Mouse (Mus musculus): ENCODE measurements at regions not wholly inside any gene's neighbourhood (a gene's known extent, or its start where the extent isn't known, plus 50 kb on each side); places are given as distances from the start of the nearest gene placed in this dataset.
"Not testable (repeated sequence)": the region's sequence is repeated elsewhere in the genome, so short reads cannot be mapped to it uniquely, and the experiment has no call there.

DNA sequence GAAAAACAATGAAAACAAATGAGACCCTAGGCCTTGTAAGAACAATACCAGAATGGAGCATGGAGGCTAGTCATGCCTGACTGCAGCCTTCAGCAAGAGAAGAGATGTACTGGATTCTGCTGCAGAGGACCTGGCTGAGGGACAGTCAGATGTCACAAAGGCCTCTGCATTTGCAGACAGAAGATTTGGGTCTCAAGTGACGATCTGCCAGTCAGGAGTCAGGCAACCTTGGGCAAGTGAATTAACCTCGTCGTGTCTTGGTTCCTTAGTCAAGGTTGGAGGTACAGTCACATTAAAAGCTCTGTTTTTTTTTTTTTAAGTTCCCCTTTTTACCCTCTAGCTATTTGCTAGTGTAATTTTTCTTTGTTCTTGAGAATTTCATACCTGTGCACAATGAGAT lies 276.6 kb downstream of the Eipr1 start:
- Histone ChIP-seq H3K9me3 (ENCODE audit: low read length) (no peaks in the 10 kb centered on the region), H3K4me3 (ENCODE audit: low read depth, low read length) (no peak overlapping the region), H3K9ac (replicated peaks; ENCODE audit: low read length, poor library complexity, severe bottlenecking) (no peak overlapping the region), H3K4me2 (ENCODE audit: low read depth, low read length, poor library complexity, severe bottlenecking) (no peak overlapping the region), H3K27ac (ENCODE audit: low read depth, low read length) (no peak overlapping the region), H3K27me3 (ENCODE audit: insufficient read depth, low read length) (no peaks in the 10 kb centered on the region), H3K36me3 (ENCODE audit: insufficient read depth, low read length) (no peaks in the 10 kb centered on the region), H3K4me1 (ENCODE audit: insufficient read depth, low read length) (no peaks in the 10 kb centered on the region)
- TF ChIP-seq CTCF (IDR thresholded peaks at IDR 0.05), result no peak
- no peak for ATAC-seq (ENCODE audit: low FRiP score)
- 57% methylated on average over 3 of the region's 3 CpGs for WGBS
- no peak for DNase-seq (ENCODE audit: low spot score)

DNA sequence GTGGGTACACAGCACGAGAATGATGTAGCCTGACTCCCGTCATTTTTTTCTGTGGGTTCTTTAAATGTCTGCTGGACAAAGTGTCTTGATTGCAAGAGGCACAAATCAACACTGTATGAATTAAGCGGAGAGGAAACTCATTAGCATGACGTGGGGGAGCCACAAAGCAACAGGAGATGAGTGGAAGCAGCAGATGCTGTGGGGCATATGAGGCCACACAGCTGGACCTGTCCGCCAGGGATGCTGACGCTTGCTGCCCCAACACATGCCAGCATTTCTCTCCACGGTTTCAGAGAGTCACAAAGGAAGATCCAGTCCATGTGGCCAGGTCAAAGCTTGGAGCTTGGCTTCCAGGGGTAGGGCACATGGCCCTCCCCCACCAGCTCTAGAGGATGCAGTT lies 277.9 kb downstream of the Eipr1 start:
- Histone ChIP-seq H3K27ac (ENCODE audit: low read depth, low read length) (no peak overlapping the region), H3K4me1 (ENCODE audit: insufficient read depth, low read length) (no peaks in the 10 kb centered on the region), H3K9ac (replicated peaks; ENCODE audit: low read length, poor library complexity, severe bottlenecking) (no peak overlapping the region), H3K9me3 (ENCODE audit: low read length) (no peaks in the 10 kb centered on the region), H3K36me3 (ENCODE audit: insufficient read depth, low read length) (no peaks in the 10 kb centered on the region), H3K27me3 (ENCODE audit: insufficient read depth, low read length) (no peaks in the 10 kb centered on the region), H3K4me3 (ENCODE audit: low read depth, low read length) (no peak overlapping the region), H3K4me2 (ENCODE audit: low read depth, low read length, poor library complexity, severe bottlenecking) (no peak overlapping the region)
- DNase-seq (ENCODE audit: low spot score) (peak; percentile 31), ATAC-seq (ENCODE audit: low FRiP score) (no peak)
- TF ChIP-seq CTCF (IDR thresholded peaks at IDR 0.05), result no peak
- WGBS, result 62% methylated on average over 7 of the region's 7 CpGs

DNA sequence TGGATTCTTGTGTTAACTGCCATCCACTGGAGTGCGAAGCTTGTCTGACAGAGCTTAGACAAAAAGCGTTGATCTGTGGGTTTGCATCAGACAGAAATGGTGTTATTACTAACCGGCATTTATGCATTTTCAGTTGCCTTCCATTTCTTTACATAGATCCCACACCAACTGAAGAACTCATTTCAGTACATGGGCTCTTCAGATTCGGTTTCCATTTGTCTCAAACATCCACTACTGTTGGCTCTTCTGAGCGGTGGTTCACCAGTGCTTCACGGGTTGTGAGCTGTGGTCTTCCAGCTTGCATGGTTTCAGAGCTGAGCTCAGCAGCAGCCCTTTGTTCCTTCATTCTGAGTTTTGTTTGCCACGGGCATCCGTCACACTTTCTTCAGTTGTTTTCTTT lies 294.4 kb downstream of the Eipr1 start:
- no peak for TF ChIP-seq CTCF (IDR thresholded peaks at IDR 0.05)
- ATAC-seq (ENCODE audit: low FRiP score) (no peak), DNase-seq (ENCODE audit: low spot score) (no peak)
- Histone ChIP-seq H3K36me3 (ENCODE audit: insufficient read depth, low read length) (no peaks in the 10 kb centered on the region), H3K9ac (replicated peaks; ENCODE audit: low read length, poor library complexity, severe bottlenecking) (no peak overlapping the region), H3K27me3 (ENCODE audit: insufficient read depth, low read length) (no peaks in the 10 kb centered on the region), H3K4me1 (ENCODE audit: insufficient read depth, low read length) (no peaks in the 10 kb centered on the region), H3K27ac (ENCODE audit: low read depth, low read length) (no peak overlapping the region), H3K4me2 (ENCODE audit: low read depth, low read length, poor library complexity, severe bottlenecking) (no peak overlapping the region), H3K4me3 (ENCODE audit: low read depth, low read length) (no peak overlapping the region), H3K9me3 (ENCODE audit: low read length) (no peaks in the 10 kb centered on the region)
- 85% methylated on average over 8 of the region's 8 CpGs for WGBS

DNA sequence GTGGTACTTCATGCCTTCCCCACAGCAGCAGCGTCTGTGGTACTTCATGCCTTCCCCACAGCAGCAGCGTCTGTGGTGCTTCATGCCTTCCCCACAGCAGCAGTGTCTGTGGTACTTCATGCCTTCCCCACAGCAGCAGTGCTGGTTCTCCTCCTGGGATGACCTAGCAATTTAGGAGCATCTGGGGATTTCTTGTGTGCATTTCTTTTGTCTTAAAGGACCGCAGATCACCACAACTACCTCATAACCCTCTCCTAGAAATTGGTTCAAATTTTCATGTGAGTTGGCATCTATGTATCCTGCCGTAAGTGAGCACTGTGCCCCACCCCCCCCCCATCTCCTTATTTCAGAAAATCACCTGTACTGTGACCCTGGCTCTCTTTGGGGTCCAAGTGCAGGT lies 297.0 kb downstream of the Eipr1 start:
- H3K27ac ChIP-seq (ENCODE audit: low read depth, low read length), result 0 out of 2 replicates have a peak overlapping the region, but pooled peaks have one; percentile 27
- not testable (repeated sequence) for H3K4me1 ChIP-seq (ENCODE audit: insufficient read depth, low read length); H3K9ac ChIP-seq (replicated peaks; ENCODE audit: low read length, poor library complexity, severe bottlenecking); H3K36me3 ChIP-seq (ENCODE audit: insufficient read depth, low read length); H3K4me3 ChIP-seq (ENCODE audit: low read depth, low read length); ATAC-seq (ENCODE audit: low FRiP score); H3K27me3 ChIP-seq (ENCODE audit: insufficient read depth, low read length); H3K9me3 ChIP-seq (ENCODE audit: low read length); H3K4me2 ChIP-seq (ENCODE audit: low read depth, low read length, poor library complexity, severe bottlenecking); DNase-seq (ENCODE audit: low spot score)
- 36% methylated on average over 3 of the region's 4 CpGs for WGBS

DNA sequence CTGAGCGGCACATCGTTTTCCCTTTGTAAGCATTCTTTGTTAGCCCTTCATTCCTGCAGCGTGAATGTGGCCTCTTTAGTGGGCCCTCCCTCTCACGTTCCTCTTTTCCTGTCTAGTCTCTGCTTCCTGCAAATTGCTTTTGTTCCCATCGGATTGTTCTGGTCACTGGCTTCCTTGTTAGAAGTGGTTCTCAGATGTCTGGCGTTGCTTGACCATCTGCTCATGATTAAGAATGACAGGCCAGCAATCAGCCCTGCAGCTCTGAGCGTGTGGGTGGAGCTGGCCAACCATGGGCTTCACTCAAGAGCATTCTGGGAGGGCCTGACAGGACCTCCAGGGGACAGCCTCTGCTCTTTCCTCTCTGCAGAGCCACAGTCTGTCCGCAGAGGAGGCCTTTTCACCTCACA lies 297.5 kb downstream of the Eipr1 start:
- DNase-seq (ENCODE audit: low spot score), result peak; percentile 80
- Histone ChIP-seq H3K4me3 (ENCODE audit: low read depth, low read length) (no peak overlapping the region), H3K9ac (replicated peaks; ENCODE audit: low read length, poor library complexity, severe bottlenecking) (no peak overlapping the region), H3K27me3 (ENCODE audit: insufficient read depth, low read length) (no peaks in the 10 kb centered on the region), H3K4me1 (ENCODE audit: insufficient read depth, low read length) (no peaks in the 10 kb centered on the region), H3K36me3 (ENCODE audit: insufficient read depth, low read length) (no peaks in the 10 kb centered on the region), H3K9me3 (ENCODE audit: low read length) (no peaks in the 10 kb centered on the region), H3K27ac (ENCODE audit: low read depth, low read length) (peak overlapping the region; percentile 27), H3K4me2 (ENCODE audit: low read depth, low read length, poor library complexity, severe bottlenecking) (no peak overlapping the region)
- 11% methylated on average over 8 of the region's 8 CpGs for WGBS
- TF ChIP-seq CTCF (IDR thresholded peaks at IDR 0.05), result no peak
- no peak for ATAC-seq (ENCODE audit: low FRiP score)

DNA sequence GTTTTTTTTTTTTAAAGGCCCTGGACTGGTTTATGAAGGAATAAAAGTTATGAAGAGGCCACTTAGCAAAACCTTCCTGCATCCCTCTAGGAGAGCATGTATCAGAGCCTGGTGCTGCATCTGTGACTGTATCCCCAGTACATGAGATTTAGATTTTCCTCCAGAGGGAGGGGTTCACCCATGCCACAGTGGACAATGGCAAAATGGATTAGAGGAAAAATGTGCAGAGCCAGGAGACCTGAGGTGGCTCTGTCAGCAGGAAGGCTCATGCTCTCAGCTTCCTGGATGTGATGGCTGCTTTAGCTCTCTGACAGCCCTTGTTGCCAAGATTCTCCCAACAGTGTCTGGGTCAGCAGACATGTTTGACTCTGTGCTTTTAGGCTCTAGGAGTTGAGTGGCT lies 298.2 kb downstream of the Eipr1 start:
- no peak for ATAC-seq (ENCODE audit: low FRiP score)
- H3K36me3 ChIP-seq (ENCODE audit: insufficient read depth, low read length), result no peaks in the 10 kb centered on the region

More for the DNA sequence above, 298.2 kb downstream of the Eipr1 start:
- Histone ChIP-seq H3K27me3 (ENCODE audit: insufficient read depth, low read length) (no peaks in the 10 kb centered on the region), H3K9ac (replicated peaks; ENCODE audit: low read length, poor library complexity, severe bottlenecking) (no peak overlapping the region), H3K4me1 (ENCODE audit: insufficient read depth, low read length) (no peaks in the 10 kb centered on the region), H3K9me3 (ENCODE audit: low read length) (no peaks in the 10 kb centered on the region), H3K27ac (ENCODE audit: low read depth, low read length) (peak overlapping the region; percentile 27; the same call in 1 of the 2 replicates), H3K4me2 (ENCODE audit: low read depth, low read length, poor library complexity, severe bottlenecking) (no peak overlapping the region), H3K4me3 (ENCODE audit: low read depth, low read length) (no peak overlapping the region)
- TF ChIP-seq CTCF (IDR thresholded peaks at IDR 0.05), result no peak
- no peak for DNase-seq (ENCODE audit: low spot score)

All from midbrain, postnatal 0 days (tissue).